Mouse (Mus musculus) large intestine, adult 2 months (tissue): ENCODE results near the gene Zfp609. TPM values are rescaled to one million over a fixed set of nuclear protein-coding genes. Genes with fewer than 3 reads are reported as not detected.
A peak's percentile ranks its signal among the peaks of the same experiment; 100 is the strongest.

ENCODE experiments used
- DNase-seq: peaks from one replicate; pipeline ENCODE4 v3.0.0-alpha.2; 2012; ENCODE audit warnings: low read depth, low spot score
- WGBS: fragments of 180-500 bp; shearing (Covaris S2); methylation state at CpG from one replicate; pipeline ENCODE4 v1.1.7; 2018; 5-methylcytosine and 5-hydroxymethylcytosine counted together
- polyA plus RNA-seq: library from polyadenylated mRNA; depleted of rRNA; stranded (reverse); fragments of >200 nt; gene quantifications from 2 replicates; pipeline ENCODE4 v1.2.3, GENCODE M21; 2012; rRNA removed

Gene Zfp609
- polyA plus RNA-seq = 4.6 and 6.1 TPM in 2 replicates

GRCm38 (mm10) chr9:65827344-65828015 is at the start of gene Zfp609:
Gene Zfp609 (minus strand): TSS chr9:65827564.
- DNase-seq = peak; percentile 86
- WGBS = under 1% methylated on average over 66 of the region's 76 CpGs

GRCm38 (mm10) chr9:65859656-65860055 is 32.3 kb upstream of the Zfp609 start:
- WGBS = 81% methylated on average over 1 of the region's 1 CpGs
- DNase-seq = no peak

DNA sequence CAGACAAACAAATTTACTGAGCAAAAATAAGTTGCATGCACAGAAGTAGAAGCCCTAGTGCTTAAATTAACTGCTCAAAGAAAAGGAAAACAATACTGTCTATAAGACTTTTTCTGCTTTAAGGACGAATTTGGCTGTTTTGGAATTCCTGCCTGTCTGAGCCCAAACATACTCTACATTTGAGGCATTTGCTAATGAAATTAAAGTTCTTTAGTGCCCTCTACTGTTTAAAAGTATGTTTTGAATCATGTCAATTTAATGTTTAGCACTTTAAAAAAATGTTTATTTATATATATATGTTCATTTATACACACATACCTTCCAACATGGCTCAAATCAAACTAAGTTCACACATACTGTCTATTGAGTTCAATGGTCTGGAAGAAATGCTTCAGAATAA is 22.8 kb upstream of the Zfp609 start:
- 30% methylated on average over 1 of the region's 1 CpGs for WGBS
- no peak for DNase-seq

GRCm38 (mm10) chr9:65848154-65848553 is 20.8 kb upstream of the Zfp609 start:
- DNase-seq = no peak

DNA sequence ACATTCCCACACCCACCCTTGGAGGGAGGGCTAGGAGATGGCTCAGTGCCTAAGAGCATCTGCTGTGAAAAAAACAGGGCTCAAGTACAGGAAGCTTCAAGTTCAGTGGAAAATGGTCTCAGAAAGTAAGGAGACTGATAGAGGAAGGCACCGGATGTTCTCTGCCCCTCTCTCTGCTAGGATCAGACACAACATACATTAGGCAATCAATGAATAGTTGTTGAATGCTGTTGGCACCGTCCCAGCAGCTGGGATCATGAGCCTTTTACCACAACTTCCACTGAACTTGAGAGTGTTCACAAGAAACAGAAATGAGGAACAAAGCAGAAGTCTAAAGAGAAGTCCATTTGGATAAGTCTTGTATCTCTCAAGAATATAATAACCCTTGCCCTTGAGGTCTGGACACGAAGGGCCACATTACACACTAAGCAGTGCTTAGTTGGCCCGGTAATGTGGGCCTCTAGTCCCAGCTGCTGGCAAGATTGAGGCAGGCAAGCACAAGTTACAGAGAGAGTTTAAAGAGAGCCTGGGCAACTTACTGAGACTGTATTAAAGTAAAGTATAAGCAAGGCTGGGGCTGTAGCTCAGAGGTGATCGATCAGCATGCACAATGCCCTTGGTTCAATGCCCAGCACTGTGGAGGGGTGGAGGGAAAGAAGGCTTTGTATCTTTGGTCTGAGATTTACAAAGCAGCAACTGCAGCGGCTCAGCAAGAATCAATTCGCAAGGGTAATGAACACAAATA is 17.2 kb upstream of the Zfp609 start:
- 76% methylated on average over 7 of the region's 7 CpGs for WGBS
- DNase-seq = no peak

DNA sequence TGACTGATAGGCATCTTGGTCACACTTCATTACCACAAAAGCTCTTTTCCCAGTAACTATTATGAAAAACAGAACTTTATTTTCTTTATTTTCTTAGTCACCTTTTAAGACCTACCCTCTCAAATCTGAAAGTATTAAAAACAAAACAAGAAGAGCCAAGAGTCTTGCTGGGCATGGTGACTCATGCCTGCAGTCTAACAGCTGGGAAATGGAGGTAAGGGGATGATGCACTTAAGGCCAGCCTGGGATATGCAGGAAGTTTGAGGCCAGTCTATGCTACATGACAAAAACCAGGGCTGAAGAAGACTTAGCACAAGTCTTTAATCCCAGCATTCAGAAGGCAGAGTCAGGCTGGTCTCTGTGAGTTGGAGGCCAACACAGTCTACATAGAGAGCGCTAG is 12.5 kb upstream of the Zfp609 start:
- DNase-seq = no peak
- WGBS = 100% methylated on average over 1 of the region's 1 CpGs

DNA sequence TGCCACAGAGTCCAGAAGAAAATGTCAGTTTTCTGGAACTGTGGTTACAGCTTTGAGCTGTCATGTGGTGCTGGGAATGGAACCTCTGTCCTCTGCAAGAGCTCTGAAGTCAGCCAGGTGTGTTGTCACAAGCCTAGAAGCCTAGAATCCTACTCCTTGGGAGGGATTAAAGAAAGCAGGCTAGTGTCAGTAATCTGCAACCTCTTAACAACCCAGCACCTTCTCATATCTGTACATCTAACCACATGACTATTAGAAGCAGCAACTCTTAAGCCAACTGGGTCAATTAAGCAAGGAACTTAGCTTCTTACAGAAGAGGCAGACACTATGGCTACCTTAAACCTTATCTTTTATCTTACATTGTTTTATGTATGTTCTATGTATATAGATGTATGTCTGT is 9.6 kb upstream of the Zfp609 start:
- no peak for DNase-seq

DNA sequence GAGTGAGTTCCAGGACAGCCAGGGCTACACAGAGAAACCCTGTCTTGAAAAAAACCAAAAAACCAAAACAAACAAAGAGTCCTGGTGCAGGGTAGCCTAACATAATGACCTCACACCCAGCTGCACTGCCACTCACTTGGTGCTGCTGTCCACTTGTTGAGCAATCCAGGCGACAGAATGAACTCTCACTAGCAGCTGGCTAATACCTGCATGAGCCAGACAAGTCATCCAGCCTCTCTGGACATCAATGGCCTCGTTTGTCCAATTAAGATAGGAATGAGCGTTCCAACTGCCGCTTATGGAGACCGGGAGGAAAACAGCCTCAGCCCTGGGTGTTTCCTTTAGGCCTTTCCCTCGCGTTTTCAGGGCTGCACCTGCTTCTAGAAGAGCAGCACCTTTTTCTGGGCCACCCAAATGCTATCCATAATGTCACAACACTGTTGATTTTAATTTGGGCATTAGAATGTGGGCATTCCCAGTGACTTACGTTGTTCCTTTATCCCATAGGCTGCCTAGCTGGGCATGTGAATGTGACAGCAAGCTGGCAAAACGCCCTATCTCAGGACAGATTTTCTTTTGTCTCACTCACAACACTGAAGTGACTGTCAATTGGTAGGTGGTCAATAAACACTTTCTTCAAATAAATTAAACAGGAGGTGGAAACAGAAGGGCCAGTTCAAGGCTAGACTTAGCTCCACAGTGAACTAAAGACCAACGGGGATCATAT is 7.4 kb upstream of the Zfp609 start:
- WGBS = 63% methylated on average over 10 of the region's 10 CpGs
- DNase-seq = no peak

DNA sequence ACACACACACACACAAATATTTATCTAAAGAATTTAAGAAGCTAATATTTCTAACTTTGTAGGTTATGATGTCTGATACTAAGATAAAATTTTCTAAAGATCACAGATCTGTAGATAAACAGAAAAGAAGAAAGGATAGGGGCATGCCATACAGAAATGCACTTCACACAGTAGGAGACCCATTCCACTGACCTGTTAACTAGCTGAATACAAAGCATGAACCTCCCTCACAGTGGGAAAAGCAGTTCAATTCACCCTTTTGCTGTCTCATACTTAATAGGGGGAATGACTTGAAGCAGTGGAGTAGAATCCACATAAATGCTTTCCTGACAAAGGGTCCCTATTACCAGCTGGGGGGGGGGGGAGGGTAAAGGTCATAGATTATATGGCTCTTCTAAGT is 6.3 kb upstream of the Zfp609 start:
- no peak for DNase-seq

GRCm38 (mm10) chr9:65833230-65833629 is 5.9 kb upstream of the Zfp609 start:
- DNase-seq = no peak
- WGBS = 94% methylated on average over 2 of the region's 2 CpGs

DNA sequence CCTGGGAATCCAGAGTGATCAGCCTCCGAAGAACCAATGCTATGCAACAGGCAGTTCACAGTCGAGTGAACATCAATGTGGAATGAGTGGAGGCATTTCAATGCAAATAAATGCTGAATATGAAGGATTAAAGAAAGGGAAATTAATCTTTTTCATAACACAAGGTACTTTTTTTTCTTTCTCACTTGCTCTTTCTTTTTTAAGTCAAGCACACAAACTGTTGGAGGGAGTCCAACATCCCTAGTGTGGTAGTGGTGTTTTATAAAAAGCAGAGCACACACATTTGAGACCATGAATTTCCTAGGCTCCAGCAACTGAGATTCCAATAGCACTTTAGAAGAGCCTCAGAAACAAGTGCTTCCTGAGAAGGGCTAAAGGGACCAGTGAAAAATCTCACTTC is 4.7 kb upstream of the Zfp609 start:
- WGBS = 32% methylated on average over 2 of the region's 2 CpGs
- no peak for DNase-seq

- WGBS = 47% methylated on average over 4 of the region's 4 CpGs
- DNase-seq = no peak
Observed at GRCm38 (mm10) chr9:65831164-65831563, 3.8 kb upstream of the Zfp609 start.

GRCm38 (mm10) chr9:65830255-65830654 is 2.9 kb upstream of the Zfp609 start:
- WGBS = 89% methylated on average over 4 of the region's 4 CpGs
- DNase-seq = no peak

DNA sequence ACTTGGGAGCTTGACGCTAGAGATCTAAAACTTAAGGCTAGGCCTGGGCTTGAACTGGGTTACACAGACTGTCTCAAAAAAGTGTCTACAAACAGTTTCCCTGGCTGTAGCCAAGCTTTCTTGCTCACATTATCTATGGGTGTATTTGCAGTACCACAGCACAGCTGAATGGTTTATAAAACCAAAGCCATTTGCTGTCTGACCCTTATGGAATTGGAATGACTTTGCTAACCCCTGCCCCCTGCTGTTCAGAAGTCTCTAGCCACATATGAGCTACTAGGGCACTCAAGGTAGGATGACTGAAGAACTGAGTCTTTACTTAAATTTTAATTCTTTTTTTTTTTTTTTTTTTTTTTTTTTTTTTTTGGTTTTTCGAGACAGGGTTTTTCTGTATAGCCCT is 2.0 kb upstream of the Zfp609 start:
- DNase-seq = no peak

DNA sequence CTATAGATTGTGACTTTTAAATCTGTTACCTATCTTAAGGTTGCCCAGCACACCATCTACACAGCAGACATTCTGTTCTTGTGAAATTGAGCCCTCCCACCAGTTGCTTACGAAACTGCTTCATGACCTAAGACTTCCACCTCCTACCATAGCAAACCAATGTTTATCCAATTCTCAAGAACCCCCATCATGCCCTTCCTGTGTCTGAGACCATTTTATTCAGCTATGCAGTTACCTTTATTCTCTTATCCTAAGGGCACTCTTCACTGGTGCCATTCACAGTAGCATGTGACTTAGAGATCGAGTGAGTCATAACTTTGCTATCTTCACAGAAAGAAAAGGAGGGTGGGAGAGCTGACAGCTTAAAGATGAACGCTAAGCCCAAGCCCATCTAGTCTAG is 1.1 kb upstream of the Zfp609 start:
- DNase-seq = no peak
- 29% methylated on average over 3 of the region's 3 CpGs for WGBS

More for the DNA sequence above, 2.0 kb upstream of the Zfp609 start:
- WGBS = 55% methylated on average over 2 of the region's 2 CpGs

GRCm38 (mm10) chr9:65828016-65828403 is 646 bp upstream of the Zfp609 start:
- WGBS = 2% methylated on average over 13 of the region's 13 CpGs
- DNase-seq = no peak

DNA sequence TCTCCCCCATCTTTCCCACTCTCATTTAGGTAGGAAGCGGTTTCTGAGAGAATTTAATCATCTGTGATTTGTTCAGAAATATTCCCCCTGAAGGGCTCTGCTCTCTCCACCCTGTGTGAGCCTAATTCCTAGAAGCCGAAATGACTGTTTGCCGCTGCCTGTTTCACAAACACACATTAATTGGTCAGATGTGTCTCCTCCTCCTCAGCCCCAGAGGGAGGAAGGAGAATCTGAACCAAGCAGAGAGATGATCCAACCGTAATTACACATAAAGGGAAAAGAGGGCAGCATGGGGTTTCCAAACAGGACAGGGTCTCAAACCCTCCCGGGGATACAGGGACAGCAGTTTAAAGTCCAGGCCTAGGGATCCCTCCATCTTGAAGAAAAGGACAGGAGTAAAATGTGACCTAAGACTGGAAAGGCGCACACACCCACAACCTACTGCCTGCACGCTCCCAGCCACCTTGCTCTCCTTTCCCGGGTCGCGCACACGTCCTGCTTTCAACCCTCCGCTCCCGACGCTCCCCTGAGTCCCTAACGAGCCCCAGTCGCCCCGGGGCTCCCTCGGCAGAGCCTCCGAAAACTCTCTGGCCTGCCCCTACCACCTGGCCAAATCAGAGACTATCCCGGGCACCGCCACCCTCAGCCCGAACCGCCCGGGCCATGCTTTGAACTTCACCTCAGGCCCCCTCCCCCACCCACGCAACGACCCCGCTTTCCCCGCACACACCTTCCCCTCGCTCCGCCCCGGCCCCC is 598 bp downstream of the Zfp609 start:
- no peak for DNase-seq
- WGBS = 2% methylated on average over 31 of the region's 31 CpGs

GRCm38 (mm10) chr9:65826226-65826587 is 1.2 kb downstream of the Zfp609 start:
- WGBS = under 1% methylated on average over 4 of the region's 4 CpGs

GRCm38 (mm10) chr9:65823716-65824462 is 3.5 kb downstream of the Zfp609 start:
- no peak for DNase-seq
- WGBS = 26% methylated on average over 10 of the region's 10 CpGs

More at GRCm38 (mm10) chr9:65826226-65826587, 1.2 kb downstream of the Zfp609 start:
- DNase-seq = no peak
